Mouse (Mus musculus) spleen, adult 2 months (tissue): Measurements from ENCODE around the gene Trib3. TPM values are rescaled to one million over a fixed set of nuclear protein-coding genes. Genes with fewer than 3 reads are reported as not detected.
"Not testable (repeated sequence)": the region's sequence is repeated elsewhere in the genome, so short reads cannot be mapped to it uniquely, and the experiment has no call there.

Experiments
- DNase-seq, 2 experiments: peaks; one replicate each; pipeline versions ENCODE4 v3.0.0 to v3.0.0-alpha.2; 2012 to 2021; ENCODE audit warnings: low spot score in 2 of 2, low read depth in 1 of 2
- H3K27ac ChIP-seq: fragments of 200-500 bp; 2 replicates; pipeline ENCODE4 v1.5.1; 2012; ENCODE audit warnings: low read length, inconsistent platforms; ENCODE audit not compliant: insufficient read depth
- H3K27me3 ChIP-seq: fragments of 200-500 bp; 2 replicates; pipeline ENCODE4 v1.6.1; 2012; ENCODE audit warnings: mild to moderate bottlenecking, moderate library complexity, low read length, inconsistent platforms; ENCODE audit not compliant: control insufficient read depth, insufficient read depth
- H3K36me3 ChIP-seq: fragments of 200-500 bp; 2 replicates; pipeline ENCODE4 v1.6.1; 2012; ENCODE audit warnings: mild to moderate bottlenecking, low read length, inconsistent platforms; ENCODE audit not compliant: control insufficient read depth, insufficient read depth
- H3K4me1 ChIP-seq: fragments of 200-500 bp; 2 replicates; pipeline ENCODE4 v1.6.1; 2011; ENCODE audit warnings: inconsistent platforms; ENCODE audit not compliant: control insufficient read depth, insufficient read depth, insufficient read length
- H3K4me3 ChIP-seq: fragments of 200-500 bp; 2 replicates; pipeline ENCODE4 v1.5.1; 2011; ENCODE audit warnings: mild to moderate bottlenecking, inconsistent platforms; ENCODE audit not compliant: insufficient read depth, insufficient read length; ENCODE audit errors: extremely low read depth
- CTCF ChIP-seq: fragments of 200-500 bp; IDR thresholded peaks from 2 replicates; pipeline ENCODE4 v1.5.1; 2011; ENCODE audit warnings: mild to moderate bottlenecking, inconsistent platforms; ENCODE audit not compliant: insufficient read depth, insufficient read length, insufficient replicate concordance; ENCODE audit errors: extremely low read depth
- POLR2A ChIP-seq: fragments of 200-500 bp; IDR thresholded peaks from 2 replicates; pipeline ENCODE4 v1.6.1; 2011; ENCODE audit warnings: low read depth, low read length, inconsistent platforms
- WGBS: fragments of 180-500 bp; shearing (Covaris S2); methylation state at CpG from one replicate; pipeline ENCODE4 v1.1.7; 2018; 5-methylcytosine and 5-hydroxymethylcytosine counted together
- polyA plus RNA-seq: library from polyadenylated mRNA; depleted of rRNA; stranded (reverse); fragments of >200 nt; gene quantifications from 2 replicates; pipeline ENCODE4 v1.2.3, GENCODE M21; 2012; rRNA removed

The Trib3 gene
- polyA plus RNA-seq, 1 experiment = 1.0 TPM

GRCm38 (mm10) chr2:152293179-152293726, 50.6 kb downstream of the Trib3 start:
- Histone ChIP-seq H3K4me1 (peaks cover 5% of the 10 kb centered on the region), H3K27ac (peak overlapping the region; percentile 49; the same call in 1 of the 2 replicates), H3K27me3 (no peaks in the 10 kb centered on the region), H3K4me3 (peak overlapping the region; percentile 75), H3K36me3 (no peaks in the 10 kb centered on the region; the same call in 1 of the 2 replicates)
- WGBS = 1% methylated on average over 15 of the region's 15 CpGs
- TF ChIP-seq CTCF = no peak
- TF ChIP-seq POLR2A = no peak
- no peak for DNase-seq

- no peak overlapping the region for H3K4me3 ChIP-seq
- DNase-seq = no peak
- WGBS = 90% methylated on average over 2 of the region's 2 CpGs
- peaks cover 5% of the 10 kb centered on the region for H3K4me1 ChIP-seq
- H3K27me3 ChIP-seq = no peaks in the 10 kb centered on the region
- TF ChIP-seq POLR2A (no peak), CTCF (no peak)
- no peaks in the 10 kb centered on the region; the same call in 1 of the 2 replicates for H3K36me3 ChIP-seq
- H3K27ac ChIP-seq = no peak overlapping the region
Measured at GRCm38 (mm10) chr2:152292475-152292874, 51.4 kb downstream of the Trib3 start.

- not testable (repeated sequence) for H3K36me3 ChIP-seq, H3K27ac ChIP-seq, H3K4me1 ChIP-seq, H3K4me3 ChIP-seq, DNase-seq, H3K27me3 ChIP-seq
- WGBS = 77% methylated on average over 2 of the region's 2 CpGs
Measured at GRCm38 (mm10) chr2:152289623-152290022, 54.2 kb downstream of the Trib3 start.

GRCm38 (mm10) chr2:152288046-152288445, 55.8 kb downstream of the Trib3 start:
- Histone ChIP-seq H3K27ac (no peak overlapping the region), H3K36me3 (peaks cover 8% of the 10 kb centered on the region), H3K4me1 (no peaks in the 10 kb centered on the region), H3K4me3 (no peak overlapping the region), H3K27me3 (no peaks in the 10 kb centered on the region)
- no peak for DNase-seq
- TF ChIP-seq POLR2A (no peak), CTCF (no peak)
- WGBS = 85% methylated on average over 8 of the region's 8 CpGs

GRCm38 (mm10) chr2:152287560-152287959, 56.3 kb downstream of the Trib3 start:
- no peak for TF ChIP-seq POLR2A
- TF ChIP-seq CTCF = no peak
- peaks cover 12% of the 10 kb centered on the region for H3K36me3 ChIP-seq
- WGBS = 94% methylated on average over 5 of the region's 5 CpGs

More at GRCm38 (mm10) chr2:152287560-152287959, 56.3 kb downstream of the Trib3 start:
- no peak for DNase-seq
- Histone ChIP-seq H3K27me3 (no peaks in the 10 kb centered on the region), H3K4me3 (no peak overlapping the region), H3K27ac (no peak overlapping the region), H3K4me1 (no peaks in the 10 kb centered on the region)

Other genes with a start within 250 kb of the Trib3 start
- gene Srxn1, start 238.5 kb downstream of the Trib3 start, polyA plus RNA-seq = 13.3 and 15.2 TPM in 2 replicates
- gene Tcf15, start 200.5 kb downstream of the Trib3 start, polyA plus RNA-seq = 0.56 and 0.79 TPM in 2 replicates
- gene Csnk2a1, start 117.2 kb downstream of the Trib3 start, polyA plus RNA-seq = 10.7 and 12.0 TPM in 2 replicates
- 37.9 and 39.5 TPM in 2 replicates for gene Tbc1d20, start 50.2 kb downstream of the Trib3 start, polyA plus RNA-seq
- 326 and 431 TPM in 2 replicates for gene Rbck1, start 11.4 kb downstream of the Trib3 start, polyA plus RNA-seq
- gene Nrsn2, start 32.6 kb upstream of the Trib3 start, polyA plus RNA-seq = not detected in 2 replicates
- gene Sox12, start 54.0 kb upstream of the Trib3 start, polyA plus RNA-seq = 4.0 and 4.6 TPM in 2 replicates
- gene Zcchc3, start 71.0 kb upstream of the Trib3 start, polyA plus RNA-seq = 1.8 and 2.7 TPM in 2 replicates
- 0.12 TPM in 1 of 2 replicates, not detected in the other for gene 6820408C15Rik, start 71.6 kb upstream of the Trib3 start, polyA plus RNA-seq
- not detected in 2 replicates for gene Defb23, start 120.6 kb upstream of the Trib3 start, polyA plus RNA-seq
- gene Defb20, start 133.0 kb upstream of the Trib3 start, polyA plus RNA-seq = not detected in 2 replicates
- not detected in 2 replicates for gene Defb22, start 146.1 kb upstream of the Trib3 start, polyA plus RNA-seq
- not detected in 2 replicates for gene Defb26, start 167.7 kb upstream of the Trib3 start, polyA plus RNA-seq
- not detected in 2 replicates for gene Defb28, start 174.2 kb upstream of the Trib3 start, polyA plus RNA-seq
- not detected in 2 replicates for gene Defb29, start 196.1 kb upstream of the Trib3 start, polyA plus RNA-seq
- gene Gm17416, start 225.3 kb upstream of the Trib3 start, polyA plus RNA-seq = not detected in 2 replicates
- not detected in 2 replicates for gene Defb21, start 228.7 kb upstream of the Trib3 start, polyA plus RNA-seq
- not detected in 2 replicates for gene Defb19, start 236.3 kb upstream of the Trib3 start, polyA plus RNA-seq